8 mouse cellular contexts compared by ENCODE assay signal in genomic region chr12:12940466-12941128, GRCm38 (mm10). TPM values are rescaled to one million over a fixed set of nuclear protein-coding genes. Genes with fewer than 3 reads are reported as not detected.
DNase-seq lines count a peak whose midpoint lies in the region; ATAC-seq and TF ChIP-seq lines count a peak whose summit lies in the region.

No protein-coding gene starts in this region.

- ATAC-seq in embryonic facial prominence, embryonic 15.5 days (ENCODE audit: insufficient number of reproducible peaks, low FRiP score, low TSS enrichment, low read depth): no peak
- 0 out of 2 replicates have a peak, but pooled peaks have one; percentile 5 for ATAC-seq in hindbrain, embryonic 12.5 days (ENCODE audit: low FRiP score)
- ATAC-seq in midbrain, embryonic 13.5 days: peak; percentile 9; the same call in 1 of the 2 replicates
- ATAC-seq in monocyte, adult 5-6 weeks (replicated peaks; ENCODE audit: insufficient number of reproducible peaks, low FRiP score, low TSS enrichment, poor library complexity, severe bottlenecking): no peak

- peak overlapping the region; percentile 71 for H3K4me3 ChIP-seq in embryonic facial prominence, embryonic 15.5 days (replicated peaks)
- peak overlapping the region; percentile 82 for H3K4me3 ChIP-seq in hindbrain, embryonic 12.5 days
- peak overlapping the region; percentile 92 for H3K4me3 ChIP-seq in midbrain, embryonic 13.5 days (replicated peaks)
- peak overlapping the region; percentile 75 for H3K4me3 ChIP-seq in testis, adult 2 months (ENCODE audit: control insufficient read depth, low read depth, low read length)

- H3K4me1 ChIP-seq in embryonic facial prominence, embryonic 15.5 days: peaks cover 40% of the 10 kb centered on the region
- peaks cover 27% of the 10 kb centered on the region for H3K4me1 ChIP-seq in hindbrain, embryonic 12.5 days
- peaks cover 37% of the 10 kb centered on the region for H3K4me1 ChIP-seq in midbrain, embryonic 13.5 days (replicated peaks)
- H3K4me1 ChIP-seq in testis, adult 2 months (ENCODE audit: control insufficient read depth, insufficient read depth, low read length): peaks cover 8% of the 10 kb centered on the region

- no peaks in the 10 kb centered on the region for H3K36me3 ChIP-seq in embryonic facial prominence, embryonic 15.5 days
- peaks cover 16% of the 10 kb centered on the region for H3K36me3 ChIP-seq in hindbrain, embryonic 12.5 days
- H3K36me3 ChIP-seq in midbrain, embryonic 13.5 days: peaks cover 22% of the 10 kb centered on the region
- H3K36me3 ChIP-seq in testis, adult 2 months (ENCODE audit: control insufficient read depth, insufficient read depth, low read length): no peaks in the 10 kb centered on the region

- WGBS in embryonic facial prominence, embryonic 15.5 days: 0% methylated on average over 13 of the region's 13 CpGs
- WGBS in hindbrain, embryonic 12.5 days: 0% methylated on average over 13 of the region's 13 CpGs
- 1% methylated on average over 13 of the region's 13 CpGs for WGBS in midbrain, embryonic 13.5 days

- peaks cover 3% of the 10 kb centered on the region; the same call in 1 of the 2 replicates for H3K27me3 ChIP-seq in embryonic facial prominence, embryonic 15.5 days
- H3K27me3 ChIP-seq in hindbrain, embryonic 12.5 days: no peaks in the 10 kb centered on the region
- H3K27me3 ChIP-seq in midbrain, embryonic 13.5 days: peaks cover 6% of the 10 kb centered on the region
- H3K27me3 ChIP-seq in testis, adult 2 months (ENCODE audit: control insufficient read depth, insufficient read depth, low read length): no peaks in the 10 kb centered on the region; the same call in 1 of the 2 replicates

- H3K9me3 ChIP-seq in embryonic facial prominence, embryonic 15.5 days (replicated peaks): no peaks in the 10 kb centered on the region
- no peaks in the 10 kb centered on the region for H3K9me3 ChIP-seq in hindbrain, embryonic 12.5 days (replicated peaks)
- no peaks in the 10 kb centered on the region for H3K9me3 ChIP-seq in midbrain, embryonic 13.5 days

- H3K27ac ChIP-seq in embryonic facial prominence, embryonic 15.5 days (replicated peaks): peak overlapping the region; percentile 83; the same call in 1 of the 2 replicates
- H3K27ac ChIP-seq in hindbrain, embryonic 12.5 days: peak overlapping the region; percentile 94
- peak overlapping the region; percentile 95 for H3K27ac ChIP-seq in midbrain, embryonic 13.5 days
- peak overlapping the region; percentile 37 for H3K27ac ChIP-seq in testis, adult 2 months (ENCODE audit: control insufficient read depth, insufficient read depth, low read depth, low read length)

- no peak for TF ChIP-seq CTCF in testis, adult 2 months (IDR thresholded peaks at IDR 0.05; ENCODE audit: control insufficient read depth, insufficient read depth, insufficient replicate concordance, low read depth, low read length)

- H3K9ac ChIP-seq in embryonic facial prominence, embryonic 15.5 days: peak overlapping the region; percentile 55
- H3K9ac ChIP-seq in hindbrain, embryonic 12.5 days: peak overlapping the region; percentile 95
- peak overlapping the region; percentile 98 for H3K9ac ChIP-seq in midbrain, embryonic 13.5 days (replicated peaks)

- no peak for TF ChIP-seq POLR2A in testis, adult 2 months (IDR thresholded peaks at IDR 0.05; ENCODE audit: control insufficient read depth, low read depth, low read length)

- peak overlapping the region; percentile 89 for H3K4me2 ChIP-seq in embryonic facial prominence, embryonic 15.5 days (replicated peaks)
- peak overlapping the region; percentile 93 for H3K4me2 ChIP-seq in hindbrain, embryonic 12.5 days (replicated peaks)
- peak overlapping the region; percentile 97 for H3K4me2 ChIP-seq in midbrain, embryonic 13.5 days (replicated peaks)

- DNase-seq in ovary, postnatal 36 days (ENCODE audit: low spot score): peak; percentile 35
- no peak for DNase-seq in ovary, postnatal 10 days (ENCODE audit: low spot score)
- DNase-seq in left cerebral cortex, adult 8-10 months (ENCODE audit: low spot score in 2 of 2): peak; percentile 23 to 40

RNA-seq across cellular contexts. Expression of gene Mycn, which starts 1.1 kb away (rescaled TPM):
- 26.8 and 27.6 TPM in 2 replicates for polyA plus RNA-seq in embryonic facial prominence, embryonic 15.5 days (2015; fragmentation: Nextera tagmentation; extraction: Ambion mirVana)
- 81.6 and 85.3 TPM in 2 replicates for polyA plus RNA-seq in hindbrain, embryonic 12.5 days (2016; fragmentation: Nextera tagmentation; extraction: Ambion mirVana)
- total RNA-seq in left cerebral cortex, adult 8-10 months (2022): 1 to 10 TPM; 5.4 to 7.9 (median 7.0) TPM
- polyA plus RNA-seq in midbrain, embryonic 13.5 days (2015; fragmentation: Nextera tagmentation; extraction: Ambion mirVana): 60.7 and 67.1 TPM in 2 replicates
- polyA plus RNA-seq in testis, adult 2 months (2012; rRNA removed): 1.5 and 1.6 TPM in 2 replicates
- not detected in 3 replicates for total RNA-seq in monocyte, adult 5-6 weeks (2017)

Comparison
In these comparisons a context has a peak if more than half of its experiments do, and no peak if none do; other contexts are left out.
1. ATAC-seq: peak in hindbrain, embryonic 12.5 days (single experiment) and midbrain, embryonic 13.5 days (single experiment); none in embryonic facial prominence, embryonic 15.5 days (single experiment) and monocyte, adult 5-6 weeks (single experiment).
2. H3K27ac ChIP-seq: peak in every context shown above with its lines; median percentile 95 in midbrain, embryonic 13.5 days; 94 in hindbrain, embryonic 12.5 days; 83 in embryonic facial prominence, embryonic 15.5 days; 37 in testis, adult 2 months.
3. RNA of gene Mycn, which starts 1.1 kb away (polyA plus RNA-seq): 81.6 to 85.3 TPM in hindbrain, embryonic 12.5 days, 60.7 to 67.1 TPM in midbrain, embryonic 13.5 days and 26.8 to 27.6 TPM in embryonic facial prominence, embryonic 15.5 days; 1.5 to 1.6 TPM in testis, adult 2 months; every median in the first group is over 10 times any median in the second.
4. Peak in every context shown above with its lines, with median percentiles within 50 percentile points of each other: H3K4me2 ChIP-seq, H3K4me3 ChIP-seq and H3K9ac ChIP-seq.